Mouse (Mus musculus): Measurements from ENCODE around the gene Gatm. TPM values are rescaled to one million over a fixed set of nuclear protein-coding genes. Genes with fewer than 3 reads are reported as not detected.

Gene Gatm
- polyA plus RNA-seq, 1 experiment from 2014 or later: 127 TPM

MicroRNAs within 50 kb of the gene (microRNA counts, 519-probe panel; counts per million panel counts)
- 19.3 counts per million for microRNA mmu-miR-147

Small RNA genes lying within 50 kb of the gene (microRNA-seq; reads per million reads assigned to microRNA genes)
- gene Mir147 (ENCODE audit: borderline number of aligned reads): 4.3 reads per million, percentile 20 among the genes with 10 or more reads in this experiment

Other genes starting within 250 kb of the Gatm start
- 5.5 and 6.4 TPM in 2 replicates for gene Shf, start 242.1 kb downstream of the Gatm start, polyA plus RNA-seq (2014; fragmentation: Nextera tagmentation; extraction: Ambion mirVana)
- gene Slc28a2, start 184.8 kb downstream of the Gatm start, polyA plus RNA-seq (2014; fragmentation: Nextera tagmentation; extraction: Ambion mirVana): 1.0 and 1.2 TPM in 2 replicates
- gene Gm14085, start 126.4 kb downstream of the Gatm start, polyA plus RNA-seq (2014; fragmentation: Nextera tagmentation; extraction: Ambion mirVana): not detected in 2 replicates
- gene AA467197, start 25.7 kb upstream of the Gatm start, polyA plus RNA-seq (2014; fragmentation: Nextera tagmentation; extraction: Ambion mirVana): 0.47 TPM in 1 of 2 replicates, not detected in the other
- gene Slc30a4, start 91.4 kb upstream of the Gatm start, polyA plus RNA-seq (2014; fragmentation: Nextera tagmentation; extraction: Ambion mirVana): 16.8 and 17.2 TPM in 2 replicates
- gene Bloc1s6, start 127.2 kb upstream of the Gatm start, polyA plus RNA-seq (2014; fragmentation: Nextera tagmentation; extraction: Ambion mirVana): 41.5 and 44.8 TPM in 2 replicates
- 7.9 and 8.5 TPM in 2 replicates for gene Sqor, start 153.9 kb upstream of the Gatm start, polyA plus RNA-seq (2014; fragmentation: Nextera tagmentation; extraction: Ambion mirVana)

Measured in embryonic facial prominence, embryonic 14.5 days (tissue).